Mouse (Mus musculus) liver, embryonic 14.5 days (tissue): ENCODE data around the gene Itpka. TPM values are rescaled to one million over a fixed set of nuclear protein-coding genes. Genes with fewer than 3 reads are reported as not detected.

ENCODE experiments used
- ATAC-seq: fragments of 200-750 bp; cut with Nextera tagmentation; 2 replicates; pipeline ENCODE4 v1.8.0; 2017; ENCODE audit warnings: moderate number of reproducible peaks, mild to moderate bottlenecking, moderate library complexity; ENCODE audit not compliant: insufficient read depth
- DNase-seq, 3 experiments: peaks; one replicate each; pipeline ENCODE4 v3.0.0-alpha.2; 2012 to 2013; ENCODE audit warnings: low read depth in 3 of 3, low spot score in 3 of 3
- H3K27ac ChIP-seq: fragments of 300-500 bp; sonication (generic); 2 replicates; pipeline ENCODE4 v1.5.1; 2014; ENCODE audit warnings: moderate library complexity, mild to moderate bottlenecking, control low read depth, inconsistent platforms
- H3K27me3 ChIP-seq: fragments of 300-500 bp; sonication (generic); 2 replicates; pipeline ENCODE4 v1.6.1; 2014; ENCODE audit warnings: mild to moderate bottlenecking, low read length, moderate library complexity; ENCODE audit not compliant: control insufficient read depth, insufficient read depth
- H3K36me3 ChIP-seq: fragments of 300-500 bp; sonication (generic); replicated peaks from 2 replicates; pipeline ENCODE4 v1.6.1; 2014; ENCODE audit warnings: low read depth; ENCODE audit not compliant: control insufficient read depth, insufficient read depth
- H3K4me1 ChIP-seq, 2 experiments: fragments of 200-500 bp in 1 of 2; fragments of 300-500 bp in 1 of 2; sonication (generic) in 1 of 2; replicated peaks; 2 replicates each; pipeline ENCODE4 v1.6.1; 2012 to 2014; ENCODE audit warnings: antibody characterized with exemption in 1 of 2, inconsistent platforms in 1 of 2, low read length in 1 of 2; ENCODE audit not compliant: control insufficient read depth in 2 of 2, insufficient read depth in 2 of 2
- H3K4me2 ChIP-seq: fragments of 300-500 bp; sonication (generic); 2 replicates; pipeline ENCODE4 v1.6.1; 2014; ENCODE audit warnings: low read depth, mild to moderate bottlenecking, control low read depth, moderate library complexity
- H3K4me3 ChIP-seq, 2 experiments: fragments of 200-500 bp in 1 of 2; fragments of 300-500 bp in 1 of 2; sonication (generic) in 1 of 2; 2 replicates each; pipeline ENCODE4 v1.5.1; 2012 to 2014; ENCODE audit warnings: low read depth in 2 of 2, low read length in 2 of 2, mild to moderate bottlenecking in 2 of 2, control low read depth in 1 of 2, inconsistent platforms in 1 of 2, moderate library complexity in 1 of 2; ENCODE audit not compliant: insufficient read depth in 1 of 2
- H3K9ac ChIP-seq: fragments of 300-500 bp; sonication (generic); replicated peaks from 2 replicates; pipeline ENCODE4 v1.6.1; 2014; ENCODE audit warnings: mild to moderate bottlenecking, control low read depth, moderate library complexity
- H3K9me3 ChIP-seq: fragments of 300-500 bp; sonication (generic); 2 replicates; pipeline ENCODE4 v1.6.1; 2016; ENCODE audit warnings: low read length, mixed read lengths; ENCODE audit not compliant: control insufficient read depth
- CTCF ChIP-seq: IDR thresholded peaks from 2 replicates; pipeline ENCODE4 v1.5.1; 2016; ENCODE audit warnings: antibody characterized with exemption, low read depth, control low read depth
- EP300 ChIP-seq: IDR thresholded peaks from 2 replicates; pipeline ENCODE4 v1.6.1; 2016; ENCODE audit warnings: antibody characterized with exemption, low read depth
- WGBS: fragments of 180-500 bp; shearing (Covaris S2); extraction: QIAGEN DNeasy Blood & Tissue Kit; methylation state at CpG from one replicate; pipeline ENCODE4 v1.1.7; 2014; ENCODE audit not compliant: insufficient replicate concordance; 5-methylcytosine and 5-hydroxymethylcytosine counted together
- polyA plus RNA-seq, 2 experiments: library from polyadenylated mRNA; depleted of rRNA in 1 of 2; stranded (reverse) in 1 of 2; unstranded in 1 of 2; fragments of >200 nt; fragmentation: Nextera tagmentation in 1 of 2; extraction: Ambion mirVana in 1 of 2; gene quantifications; 2 replicates each; pipeline versions ENCODE4 v1.2.1 to v1.2.3; 2012 to 2014

The Itpka gene
- polyA plus RNA-seq, 2 experiments: 2.1 to 2.3 TPM

- Histone ChIP-seq H3K9ac (no peak overlapping the region), H3K9me3 (no peaks in the 10 kb centered on the region), H3K36me3 (no peaks in the 10 kb centered on the region), H3K27ac (no peak overlapping the region), H3K4me3 (no peak overlapping the region), H3K4me1 (peaks cover 0 to 6% of the 10 kb centered on the region in 2 experiments; a peak in 3 of 4 replicates), H3K4me2 (no peak overlapping the region), H3K27me3 (peaks cover 6% of the 10 kb centered on the region)
- 69% methylated on average over 13 of the region's 13 CpGs for whole genome bisulfite sequencing
- TF ChIP-seq CTCF: no peak
- no peak for TF ChIP-seq EP300
- DNase-seq (no peak), ATAC-seq (no peak)
Observed at GRCm38 (mm10) chr2:119749260-119749659, 7.1 kb downstream of the Itpka start.

- TF ChIP-seq CTCF: no peak
- no peak for TF ChIP-seq EP300
- Histone ChIP-seq H3K9ac (no peak overlapping the region), H3K36me3 (no peaks in the 10 kb centered on the region), H3K27ac (no peak overlapping the region), H3K9me3 (no peaks in the 10 kb centered on the region), H3K4me3 (peak overlapping the region; percentile 48 to 53), H3K4me2 (peak overlapping the region; percentile 71), H3K27me3 (peaks cover 51% of the 10 kb centered on the region), H3K4me1 (no peaks in the 10 kb centered on the region)
- DNase-seq (no peak), ATAC-seq (no peak)
- 5% methylated on average over 30 of the region's 31 CpGs for WGBS
Observed at GRCm38 (mm10) chr2:119757601-119758100, 15.5 kb downstream of the Itpka start.

GRCm38 (mm10) chr2:119758101-119758843 is 16.1 kb downstream of the Itpka start:
- peak overlapping the region; percentile 71 for H3K4me2 ChIP-seq
- H3K36me3 ChIP-seq: no peaks in the 10 kb centered on the region
- DNase-seq (no peak), ATAC-seq (0 out of 2 replicates have a peak, but pooled peaks have one; percentile 28)
- H3K27ac ChIP-seq: no peak overlapping the region
- no peak for TF ChIP-seq CTCF
- no peak for TF ChIP-seq EP300
- H3K4me1 ChIP-seq: no peaks in the 10 kb centered on the region
- peak overlapping the region; percentile 48 to 53 for H3K4me3 ChIP-seq
- no peaks in the 10 kb centered on the region for H3K9me3 ChIP-seq
- WGBS: under 1% methylated on average over 76 of the region's 77 CpGs
- peaks cover 51% of the 10 kb centered on the region for H3K27me3 ChIP-seq
- no peak overlapping the region for H3K9ac ChIP-seq

- no peak for DNase-seq
- TF ChIP-seq CTCF (no peak), EP300 (no peak)
Observed at GRCm38 (mm10) chr2:119758844-119759835, 17.0 kb downstream of the Itpka start.

GRCm38 (mm10) chr2:119760251-119760650 is 18.1 kb downstream of the Itpka start, which contains the start of gene Ltk:
Gene Ltk, minus strand, starts transcription at chr2:119760431.
- 10% methylated on average over 9 of the region's 9 CpGs for WGBS
- no peak within 1 kb of the TSS for H3K4me2 ChIP-seq
- peaks cover 51% of the 10 kb centered on the region for H3K27me3 ChIP-seq
- no peak within 1 kb of the TSS for H3K27ac ChIP-seq
- DNase-seq (no peak), ATAC-seq (no peak)
- H3K4me1 ChIP-seq: no peaks in the 10 kb centered on the region
- H3K9me3 ChIP-seq: no peaks in the 10 kb centered on the region
- TF ChIP-seq CTCF: no peak
- no peak for TF ChIP-seq EP300
- no peak within 1 kb of the TSS for H3K9ac ChIP-seq
- H3K36me3 ChIP-seq: no peaks in the 10 kb centered on the region
- no peak within 1 kb of the TSS for H3K4me3 ChIP-seq

More at GRCm38 (mm10) chr2:119758844-119759835, 17.0 kb downstream of the Itpka start:
- H3K9ac ChIP-seq: no peak overlapping the region
- WGBS: 4% methylated on average over 44 of the region's 44 CpGs
- peaks cover 51% of the 10 kb centered on the region for H3K27me3 ChIP-seq
- no peaks in the 10 kb centered on the region for H3K4me1 ChIP-seq
- H3K36me3 ChIP-seq: no peaks in the 10 kb centered on the region
- peak overlapping the region in 1 of 2 experiments; percentile 53; a peak in 2 of 4 replicates for H3K4me3 ChIP-seq
- no peak overlapping the region for H3K27ac ChIP-seq
- no peak for ATAC-seq
- peak overlapping the region; percentile 71 for H3K4me2 ChIP-seq
- no peaks in the 10 kb centered on the region for H3K9me3 ChIP-seq
